Mouse (Mus musculus): Measurements from ENCODE around the gene Sirt2.

Gene Sirt2

GRCm38 (mm10) chr7:28767462-28767965 is 979 bp downstream of the Sirt2 start, which contains the start of gene Nfkbib:
Nfkbib (minus strand) TSS chr7:28767512.
- DNase-seq: no peak

- no peak for DNase-seq
Measured at GRCm38 (mm10) chr7:28769414-28769958, 3.0 kb downstream of the Sirt2 start.

- DNase-seq: no peak
Measured at GRCm38 (mm10) chr7:28770309-28770708, 3.8 kb downstream of the Sirt2 start.

GRCm38 (mm10) chr7:28771867-28772266 is 5.3 kb downstream of the Sirt2 start:
- no peak for DNase-seq

GRCm38 (mm10) chr7:28773163-28773562 is 6.6 kb downstream of the Sirt2 start:
- no peak for DNase-seq

GRCm38 (mm10) chr7:28774164-28774563 is 7.6 kb downstream of the Sirt2 start:
- DNase-seq: peak; percentile 68

GRCm38 (mm10) chr7:28775129-28775528 is 8.6 kb downstream of the Sirt2 start:
- DNase-seq: no peak

GRCm38 (mm10) chr7:28778825-28779224 is 12.3 kb downstream of the Sirt2 start:
- no peak for DNase-seq

- peak; percentile 88 for DNase-seq
Measured at GRCm38 (mm10) chr7:28780067-28780658, 13.6 kb downstream of the Sirt2 start.

- no peak for DNase-seq
Measured at GRCm38 (mm10) chr7:28780857-28781256, 14.3 kb downstream of the Sirt2 start.

- no peak for DNase-seq
Measured at GRCm38 (mm10) chr7:28781261-28781663, 14.7 kb downstream of the Sirt2 start.

GRCm38 (mm10) chr7:28785161-28785560 is 18.6 kb downstream of the Sirt2 start:
- no peak for DNase-seq

- DNase-seq: no peak
Measured at GRCm38 (mm10) chr7:28787884-28788283, 21.3 kb downstream of the Sirt2 start.

- DNase-seq: no peak
Measured at GRCm38 (mm10) chr7:28788307-28789195, 22.0 kb downstream of the Sirt2 start, which contains the start of gene Rinl. Rinl (plus strand) TSS chr7:28788969.

- DNase-seq: no peak
Measured at GRCm38 (mm10) chr7:28789235-28789634, 22.7 kb downstream of the Sirt2 start.

- DNase-seq: no peak
Measured at GRCm38 (mm10) chr7:28790066-28790806, 23.7 kb downstream of the Sirt2 start.

GRCm38 (mm10) chr7:28791706-28792105 is 25.2 kb downstream of the Sirt2 start:
- no peak for DNase-seq

GRCm38 (mm10) chr7:28792391-28793185 is 26.1 kb downstream of the Sirt2 start:
- DNase-seq: no peak

GRCm38 (mm10) chr7:28793834-28794233 is 27.3 kb downstream of the Sirt2 start:
- DNase-seq: no peak

- DNase-seq: no peak
Measured at GRCm38 (mm10) chr7:28794496-28794895, 28.0 kb downstream of the Sirt2 start.

- DNase-seq: no peak
Measured at GRCm38 (mm10) chr7:28795832-28796231, 29.3 kb downstream of the Sirt2 start.

GRCm38 (mm10) chr7:28796562-28796975 is 30.0 kb downstream of the Sirt2 start:
- DNase-seq: peak; percentile 77

All from layer of hippocampus, adult 9-11 months (tissue).